Mouse (Mus musculus): ENCODE data around the gene Pex13. TPM values are rescaled to one million over a fixed set of nuclear protein-coding genes. Genes with fewer than 3 reads are reported as not detected.

The Pex13 gene
- polyA plus RNA-seq (2014; fragmentation: Nextera tagmentation; extraction: Ambion mirVana): 21.0 and 27.6 TPM in 2 replicates

GRCm38 (mm10) chr11:23665798-23666501 lies at the start of gene Pex13:
TSS of gene Pex13 (minus strand) at chr11:23665959.
- DNase-seq (ENCODE audit: low spot score) (peak; percentile 97), ATAC-seq (replicated peaks; ENCODE audit: low FRiP score) (peak; percentile 94)
- H3K27me3 ChIP-seq (replicated peaks; ENCODE audit: control insufficient read depth, insufficient read depth, low read length): no peaks in the 10 kb centered on the region
- no peaks in the 10 kb centered on the region for H3K9me3 ChIP-seq (ENCODE audit: control insufficient read depth, low read length)
- peak within 1 kb of the TSS; percentile 90 for H3K9ac ChIP-seq (ENCODE audit: low read depth, low read length)
- H3K4me3 ChIP-seq (ENCODE audit: low read depth, low read length): peak within 1 kb of the TSS; percentile 91
- H3K4me1 ChIP-seq (replicated peaks; ENCODE audit: control insufficient read depth, insufficient read depth, low read length): peaks cover 8% of the 10 kb centered on the region; the same call in 1 of the 2 replicates
- H3K4me2 ChIP-seq: peak within 1 kb of the TSS; percentile 79
- no peaks in the 10 kb centered on the region for H3K36me3 ChIP-seq (ENCODE audit: control insufficient read depth, insufficient read depth, low read length)
- WGBS: under 1% methylated on average over 49 of the region's 49 CpGs
- H3K27ac ChIP-seq (ENCODE audit: low read depth, low read length): peak within 1 kb of the TSS; percentile 94

- Histone ChIP-seq H3K27me3 (replicated peaks; ENCODE audit: control insufficient read depth, insufficient read depth, low read length) (no peaks in the 10 kb centered on the region), H3K4me3 (ENCODE audit: low read depth, low read length) (no peak overlapping the region), H3K4me1 (replicated peaks; ENCODE audit: control insufficient read depth, insufficient read depth, low read length) (no peaks in the 10 kb centered on the region), H3K9me3 (ENCODE audit: control insufficient read depth, low read length) (no peaks in the 10 kb centered on the region), H3K36me3 (ENCODE audit: control insufficient read depth, insufficient read depth, low read length) (peaks cover 14% of the 10 kb centered on the region), H3K9ac (ENCODE audit: low read depth, low read length) (no peak overlapping the region), H3K27ac (ENCODE audit: low read depth, low read length) (no peak overlapping the region), H3K4me2 (no peak overlapping the region)
- ATAC-seq (replicated peaks; ENCODE audit: low FRiP score) (no peak), DNase-seq (ENCODE audit: low spot score) (no peak)
- WGBS: 90% methylated on average over 3 of the region's 3 CpGs
Measured at GRCm38 (mm10) chr11:23712299-23712698, 46.5 kb upstream of the Pex13 start.

GRCm38 (mm10) chr11:23704604-23705294 lies 39.0 kb upstream of the Pex13 start:
- no peak overlapping the region for H3K4me3 ChIP-seq (ENCODE audit: low read depth, low read length)
- no peak overlapping the region for H3K27ac ChIP-seq (ENCODE audit: low read depth, low read length)
- peaks cover 14% of the 10 kb centered on the region for H3K36me3 ChIP-seq (ENCODE audit: control insufficient read depth, insufficient read depth, low read length)
- DNase-seq (ENCODE audit: low spot score): no peak
- H3K9ac ChIP-seq (ENCODE audit: low read depth, low read length): no peak overlapping the region
- ATAC-seq (replicated peaks; ENCODE audit: low FRiP score): no peak
- no peaks in the 10 kb centered on the region for H3K27me3 ChIP-seq (replicated peaks; ENCODE audit: control insufficient read depth, insufficient read depth, low read length)
- no peaks in the 10 kb centered on the region for H3K9me3 ChIP-seq (ENCODE audit: control insufficient read depth, low read length)
- WGBS: 88% methylated on average over 7 of the region's 7 CpGs
- no peaks in the 10 kb centered on the region for H3K4me1 ChIP-seq (replicated peaks; ENCODE audit: control insufficient read depth, insufficient read depth, low read length)
- H3K4me2 ChIP-seq: no peak overlapping the region

- no peak overlapping the region for H3K4me3 ChIP-seq (ENCODE audit: low read depth, low read length)
- H3K9ac ChIP-seq (ENCODE audit: low read depth, low read length): no peak overlapping the region
- DNase-seq (ENCODE audit: low spot score): no peak
- peaks cover 2% of the 10 kb centered on the region; the same call in 1 of the 2 replicates for H3K36me3 ChIP-seq (ENCODE audit: control insufficient read depth, insufficient read depth, low read length)
- no peak for ATAC-seq (replicated peaks; ENCODE audit: low FRiP score)
- H3K27ac ChIP-seq (ENCODE audit: low read depth, low read length): no peak overlapping the region
- H3K4me2 ChIP-seq: no peak overlapping the region
- WGBS: 87% methylated on average over 3 of the region's 3 CpGs
- H3K27me3 ChIP-seq (replicated peaks; ENCODE audit: control insufficient read depth, insufficient read depth, low read length): no peaks in the 10 kb centered on the region
- H3K4me1 ChIP-seq (replicated peaks; ENCODE audit: control insufficient read depth, insufficient read depth, low read length): no peaks in the 10 kb centered on the region
- no peaks in the 10 kb centered on the region for H3K9me3 ChIP-seq (ENCODE audit: control insufficient read depth, low read length)
Measured at GRCm38 (mm10) chr11:23701831-23702230, 36.1 kb upstream of the Pex13 start.

GRCm38 (mm10) chr11:23699414-23700095 lies 33.8 kb upstream of the Pex13 start:
- no peaks in the 10 kb centered on the region for H3K27me3 ChIP-seq (replicated peaks; ENCODE audit: control insufficient read depth, insufficient read depth, low read length)
- H3K4me1 ChIP-seq (replicated peaks; ENCODE audit: control insufficient read depth, insufficient read depth, low read length): no peaks in the 10 kb centered on the region
- DNase-seq (ENCODE audit: low spot score) (no peak), ATAC-seq (replicated peaks; ENCODE audit: low FRiP score) (no peak)
- H3K36me3 ChIP-seq (ENCODE audit: control insufficient read depth, insufficient read depth, low read length): 0 out of 2 replicates have a peak, but pooled peaks cover 2% of the 10 kb centered on the region
- H3K9me3 ChIP-seq (ENCODE audit: control insufficient read depth, low read length): no peaks in the 10 kb centered on the region
- 80% methylated on average over 3 of the region's 3 CpGs for WGBS
- no peak overlapping the region for H3K4me3 ChIP-seq (ENCODE audit: low read depth, low read length)
- H3K27ac ChIP-seq (ENCODE audit: low read depth, low read length): no peak overlapping the region
- no peak overlapping the region for H3K4me2 ChIP-seq
- H3K9ac ChIP-seq (ENCODE audit: low read depth, low read length): no peak overlapping the region

- no peak for ATAC-seq (replicated peaks; ENCODE audit: low FRiP score)
- DNase-seq (ENCODE audit: low spot score): no peak
- no peak overlapping the region for H3K4me2 ChIP-seq
- 82% methylated on average over 2 of the region's 2 CpGs for WGBS
- no peaks in the 10 kb centered on the region for H3K4me1 ChIP-seq (replicated peaks; ENCODE audit: control insufficient read depth, insufficient read depth, low read length)
- no peak overlapping the region for H3K9ac ChIP-seq (ENCODE audit: low read depth, low read length)
- H3K36me3 ChIP-seq (ENCODE audit: control insufficient read depth, insufficient read depth, low read length): 0 out of 2 replicates have a peak, but pooled peaks cover 2% of the 10 kb centered on the region
- H3K9me3 ChIP-seq (ENCODE audit: control insufficient read depth, low read length): no peaks in the 10 kb centered on the region
- H3K27me3 ChIP-seq (replicated peaks; ENCODE audit: control insufficient read depth, insufficient read depth, low read length): no peaks in the 10 kb centered on the region
- no peak overlapping the region for H3K4me3 ChIP-seq (ENCODE audit: low read depth, low read length)
- no peak overlapping the region for H3K27ac ChIP-seq (ENCODE audit: low read depth, low read length)
Measured at GRCm38 (mm10) chr11:23698526-23698925, 32.8 kb upstream of the Pex13 start.

- Histone ChIP-seq H3K27ac (ENCODE audit: low read depth, low read length) (no peak overlapping the region), H3K4me2 (no peak overlapping the region), H3K27me3 (replicated peaks; ENCODE audit: control insufficient read depth, insufficient read depth, low read length) (no peaks in the 10 kb centered on the region), H3K9me3 (ENCODE audit: control insufficient read depth, low read length) (no peaks in the 10 kb centered on the region), H3K4me1 (replicated peaks; ENCODE audit: control insufficient read depth, insufficient read depth, low read length) (no peaks in the 10 kb centered on the region), H3K36me3 (ENCODE audit: control insufficient read depth, insufficient read depth, low read length) (no peaks in the 10 kb centered on the region), H3K4me3 (ENCODE audit: low read depth, low read length) (no peak overlapping the region), H3K9ac (ENCODE audit: low read depth, low read length) (no peak overlapping the region)
- DNase-seq (ENCODE audit: low spot score) (no peak), ATAC-seq (replicated peaks; ENCODE audit: low FRiP score) (no peak)
Measured at GRCm38 (mm10) chr11:23695847-23696246, 30.1 kb upstream of the Pex13 start.

- H3K9ac ChIP-seq (ENCODE audit: low read depth, low read length): no peak overlapping the region
- H3K9me3 ChIP-seq (ENCODE audit: control insufficient read depth, low read length): no peaks in the 10 kb centered on the region
- no peaks in the 10 kb centered on the region for H3K4me1 ChIP-seq (replicated peaks; ENCODE audit: control insufficient read depth, insufficient read depth, low read length)
- no peaks in the 10 kb centered on the region for H3K36me3 ChIP-seq (ENCODE audit: control insufficient read depth, insufficient read depth, low read length)
- H3K27ac ChIP-seq (ENCODE audit: low read depth, low read length): no peak overlapping the region
- H3K4me2 ChIP-seq: no peak overlapping the region
- ATAC-seq (replicated peaks; ENCODE audit: low FRiP score) (no peak), DNase-seq (ENCODE audit: low spot score) (no peak)
- no peaks in the 10 kb centered on the region for H3K27me3 ChIP-seq (replicated peaks; ENCODE audit: control insufficient read depth, insufficient read depth, low read length)
- H3K4me3 ChIP-seq (ENCODE audit: low read depth, low read length): no peak overlapping the region
- WGBS: 81% methylated on average over 2 of the region's 2 CpGs
Measured at GRCm38 (mm10) chr11:23693286-23693685, 27.5 kb upstream of the Pex13 start.
